In genomic region chr19:24607884-24608283, GRCm38 (mm10) we compare ENCODE assay signal across 20 mouse cellular contexts. TPM values are rescaled to one million over a fixed set of nuclear protein-coding genes. Genes with fewer than 3 reads are reported as not detected.
A peak's percentile ranks its signal among the peaks of the same experiment; 100 is the strongest.
DNase-seq lines count a peak whose midpoint lies in the region; ATAC-seq and TF ChIP-seq lines count a peak whose summit lies in the region.
"Had no signal": no experiment of that assay in that cellular context is flagged by ENCODE, and none has a peak within 500 bp of the region (broad histone marks: within the 10 kb centered on the region; RNA-seq: fewer than 3 reads in every experiment).

No protein-coding gene starts in this region.

- WGBS in lung, embryonic 14.5 days, result 44% methylated on average over 3 of the region's 3 CpGs
- WGBS in intestine, embryonic 15.5 days, result 60% methylated on average over 3 of the region's 3 CpGs
- 38% methylated on average over 3 of the region's 3 CpGs for WGBS in intestine, postnatal 0 days

- H3K4me1 ChIP-seq in lung, embryonic 14.5 days (ENCODE audit: insufficient read depth), result no peaks in the 10 kb centered on the region
- no peaks in the 10 kb centered on the region for H3K4me1 ChIP-seq in intestine, embryonic 15.5 days (replicated peaks)
- no peaks in the 10 kb centered on the region for H3K4me1 ChIP-seq in intestine, postnatal 0 days (replicated peaks; ENCODE audit: control insufficient read depth, insufficient read depth, low read length)
- H3K4me1 ChIP-seq: embryonic facial prominence, embryonic 12.5 days; forebrain, embryonic 13.5 days; forebrain, embryonic 15.5 days had no signal

- H3K4me2 ChIP-seq in lung, embryonic 14.5 days, result no peak overlapping the region
- H3K4me2 ChIP-seq in intestine, embryonic 15.5 days (replicated peaks), result no peak overlapping the region
- H3K4me2 ChIP-seq in intestine, postnatal 0 days (replicated peaks; ENCODE audit: low read depth), result no peak overlapping the region
- H3K4me2 ChIP-seq: embryonic facial prominence, embryonic 12.5 days; forebrain, embryonic 13.5 days; forebrain, embryonic 15.5 days had no signal

- H3K4me3 ChIP-seq in lung, embryonic 14.5 days (ENCODE audit: low read depth, low read length), result no peak overlapping the region
- no peak overlapping the region for H3K4me3 ChIP-seq in intestine, embryonic 15.5 days (replicated peaks)
- no peak overlapping the region for H3K4me3 ChIP-seq in intestine, postnatal 0 days (ENCODE audit: low read depth, low read length)
- H3K4me3 ChIP-seq: embryonic facial prominence, embryonic 10.5 days; embryonic facial prominence, embryonic 12.5 days; forebrain, embryonic 13.5 days; forebrain, embryonic 15.5 days had no signal

- no peaks in the 10 kb centered on the region for H3K27me3 ChIP-seq in lung, embryonic 14.5 days (ENCODE audit: insufficient read depth, low read length)
- no peaks in the 10 kb centered on the region for H3K27me3 ChIP-seq in intestine, embryonic 15.5 days (replicated peaks)
- no peaks in the 10 kb centered on the region for H3K27me3 ChIP-seq in intestine, postnatal 0 days (replicated peaks; ENCODE audit: control insufficient read depth, insufficient read depth, low read length)
- H3K27me3 ChIP-seq: embryonic facial prominence, embryonic 12.5 days; forebrain, embryonic 13.5 days; forebrain, embryonic 15.5 days had no signal

- H3K36me3 ChIP-seq in lung, embryonic 14.5 days (ENCODE audit: insufficient read depth), result no peaks in the 10 kb centered on the region
- no peaks in the 10 kb centered on the region for H3K36me3 ChIP-seq in intestine, embryonic 15.5 days
- no peaks in the 10 kb centered on the region for H3K36me3 ChIP-seq in intestine, postnatal 0 days (ENCODE audit: control insufficient read depth, insufficient read depth)
- H3K36me3 ChIP-seq: embryonic facial prominence, embryonic 10.5 days; embryonic facial prominence, embryonic 12.5 days; forebrain, embryonic 15.5 days had no signal

- no peak; the same call in 1 of the 2 replicates for ATAC-seq in lung, embryonic 14.5 days (ENCODE audit: insufficient read depth)
- ATAC-seq in intestine, embryonic 15.5 days, result peak; percentile 82
- peak; percentile 83 for ATAC-seq in intestine, postnatal 0 days
- ATAC-seq: activated CD4-positive, CD25-positive, alpha-beta regulatory T cell, adult 4 months; forebrain, embryonic 13.5 days; forebrain, embryonic 15.5 days; Patski had no signal

- no peak for TF ChIP-seq CTCF in lung, embryonic 14.5 days (IDR thresholded peaks at IDR 0.05; ENCODE audit: low read depth)
- no peak for TF ChIP-seq CTCF in intestine, postnatal 0 days (IDR thresholded peaks at IDR 0.05; ENCODE audit: low read depth)

- no peak overlapping the region for H3K27ac ChIP-seq in lung, embryonic 14.5 days (ENCODE audit: low read depth)
- no peak overlapping the region for H3K27ac ChIP-seq in intestine, embryonic 15.5 days
- no peak overlapping the region for H3K27ac ChIP-seq in intestine, postnatal 0 days (ENCODE audit: low read depth, low read length)
- H3K27ac ChIP-seq: embryonic facial prominence, embryonic 10.5 days; embryonic facial prominence, embryonic 12.5 days; forebrain, embryonic 13.5 days; forebrain, embryonic 15.5 days had no signal

- H3K9ac ChIP-seq in lung, embryonic 14.5 days, result no peak overlapping the region
- H3K9ac ChIP-seq in intestine, embryonic 15.5 days, result no peak overlapping the region
- no peak overlapping the region for H3K9ac ChIP-seq in intestine, postnatal 0 days (ENCODE audit: low read depth, low read length)
- H3K9ac ChIP-seq: embryonic facial prominence, embryonic 12.5 days; forebrain, embryonic 13.5 days; forebrain, embryonic 15.5 days had no signal

- peak; percentile 15 for DNase-seq in lung, embryonic 14.5 days
- no peak for DNase-seq in lung, postnatal 25 days (ENCODE audit: low spot score)
- DNase-seq in Muller cell, postnatal 12 days (ENCODE audit: inconsistent ontology term), result no peak
- DNase-seq in ovary, postnatal 10 days (ENCODE audit: low spot score), result no peak
- DNase-seq: adrenal gland, adult 8-10 months; adrenal gland, postnatal 14 days; adrenal gland, postnatal 36 days; cerebellum, adult 11-12 months; cerebellum, adult 2 months; cerebellum, adult 9-10 months; cerebellum, postnatal 10 days; cerebellum, postnatal 25 days had no signal

- H3K9me3 ChIP-seq in lung, embryonic 14.5 days (ENCODE audit: low read depth, low read length), result no peaks in the 10 kb centered on the region
- H3K9me3 ChIP-seq in intestine, embryonic 15.5 days, result no peaks in the 10 kb centered on the region
- H3K9me3 ChIP-seq in intestine, postnatal 0 days (ENCODE audit: control insufficient read depth), result no peaks in the 10 kb centered on the region
- H3K9me3 ChIP-seq: embryonic facial prominence, embryonic 12.5 days; forebrain, embryonic 13.5 days; forebrain, embryonic 15.5 days had no signal

RNA-seq across cellular contexts. Expression of gene Pip5k1b, which starts 52.2 kb away (rescaled TPM):
- 2.3 and 2.6 TPM in 2 replicates for polyA plus RNA-seq in lung, embryonic 14.5 days (2014; fragmentation: Nextera tagmentation; extraction: Ambion mirVana)
- 17.2 and 18.2 TPM in 2 replicates for polyA plus RNA-seq in intestine, embryonic 15.5 days (2015; fragmentation: Nextera tagmentation; extraction: Ambion mirVana)
- polyA plus RNA-seq in intestine, postnatal 0 days (2015; fragmentation: Nextera tagmentation; extraction: Ambion mirVana), result 29.4 and 31.5 TPM in 2 replicates
